Mouse (Mus musculus) C2C12 (cell line): Measurements from ENCODE around the gene Kndc1.

Experiments
- CEBPB ChIP-seq: IDR thresholded peaks from one replicate; pipeline ENCODE4 v1.6.1; 2011; ENCODE audit warnings: low read depth, mild to moderate bottlenecking, control low read depth, moderate library complexity
- CTCF ChIP-seq: IDR thresholded peaks from one replicate; pipeline ENCODE4 v1.5.1; 2011; ENCODE audit not compliant: control insufficient read depth, insufficient read depth, insufficient read length
- MAX ChIP-seq: IDR thresholded peaks from one replicate; pipeline ENCODE4 v1.6.1; 2011; ENCODE audit warnings: mild to moderate bottlenecking, control low read depth
- MYOG ChIP-seq: IDR thresholded peaks from one replicate; pipeline ENCODE4 v1.6.1; 2011; ENCODE audit not compliant: control insufficient read depth, insufficient read length; ENCODE audit errors: extremely low read depth
- USF1 ChIP-seq: IDR thresholded peaks from one replicate; pipeline ENCODE4 v1.6.1; 2011; ENCODE audit warnings: low read depth, mild to moderate bottlenecking, control low read depth, moderate library complexity

GRCm38 (mm10) chr7:139861411-139861810, 33.1 kb upstream of the Kndc1 start:
- TF ChIP-seq CTCF = peak; percentile 23
- TF ChIP-seq CEBPB = no peak
- TF ChIP-seq MAX = no peak
- no peak for TF ChIP-seq USF1
- TF ChIP-seq MYOG = no peak
